Mouse (Mus musculus) midbrain, embryonic 10.5 days (tissue): ENCODE measurements around the gene Cenpv. TPM values are rescaled to one million over a fixed set of nuclear protein-coding genes. Genes with fewer than 3 reads are reported as not detected.

Experiments used
- DNase-seq: peaks from one replicate; pipeline ENCODE4 v3.0.0-alpha.2; 2017; ENCODE audit warnings: low spot score
- H3K27ac ChIP-seq: fragments of 300-500 bp; sonication (generic); replicated peaks from 2 replicates; pipeline ENCODE4 v1.5.1; 2016; ENCODE audit warnings: mild to moderate bottlenecking
- H3K27me3 ChIP-seq: fragments of 300-500 bp; sonication (generic); 2 replicates; pipeline ENCODE4 v1.6.1; 2016; ENCODE audit warnings: low read depth, mild to moderate bottlenecking; ENCODE audit not compliant: poor library complexity, severe bottlenecking
- H3K36me3 ChIP-seq: fragments of 300-500 bp; sonication (generic); 2 replicates; pipeline ENCODE4 v1.6.1; 2016; ENCODE audit warnings: mild to moderate bottlenecking, moderate library complexity
- H3K4me1 ChIP-seq: fragments of 300-500 bp; sonication (generic); 2 replicates; pipeline ENCODE4 v1.6.1; 2016
- H3K4me3 ChIP-seq: fragments of 300-500 bp; sonication (generic); 2 replicates; pipeline ENCODE4 v1.5.1; 2016; ENCODE audit warnings: mild to moderate bottlenecking, moderate library complexity
- H3K9me3 ChIP-seq: fragments of 300-500 bp; sonication (generic); replicated peaks from 2 replicates; pipeline ENCODE4 v1.6.1; 2016; ENCODE audit warnings: mild to moderate bottlenecking
- WGBS: fragments of 180-500 bp; shearing (Covaris S2); methylation state at CpG from one replicate; pipeline ENCODE4 v1.1.7; 2016; 5-methylcytosine and 5-hydroxymethylcytosine counted together
- polyA plus RNA-seq: library from polyadenylated mRNA; unstranded; fragments of >200 nt; fragmentation: Nextera tagmentation; extraction: Ambion mirVana; gene quantifications from 2 replicates; pipeline ENCODE4 v1.2.1, GENCODE M21; 2016

Gene Cenpv
- 41.7 and 53.7 TPM in 2 replicates for polyA plus RNA-seq

GRCm38 (mm10) chr11:62539089-62539890 lies at the start of gene Cenpv:
Gene Cenpv (minus strand): TSS chr11:62539261.
- H3K27ac ChIP-seq: peak within 1 kb of the TSS; percentile 95
- peak within 1 kb of the TSS; percentile 90 for H3K4me3 ChIP-seq
- H3K9me3 ChIP-seq: no peaks in the 10 kb centered on the region
- H3K4me1 ChIP-seq: peaks cover 23% of the 10 kb centered on the region
- WGBS: 6% methylated on average over 56 of the region's 57 CpGs
- DNase-seq: no peak
- peaks cover 27% of the 10 kb centered on the region for H3K27me3 ChIP-seq
- H3K36me3 ChIP-seq: peaks cover 15% of the 10 kb centered on the region; the same call in 1 of the 2 replicates

GRCm38 (mm10) chr11:62587034-62587433 lies 48.0 kb upstream of the Cenpv start:
- H3K9me3 ChIP-seq: no peaks in the 10 kb centered on the region
- no peak overlapping the region for H3K27ac ChIP-seq
- DNase-seq: no peak
- H3K4me3 ChIP-seq: no peak overlapping the region
- 87% methylated on average over 5 of the region's 5 CpGs for WGBS
- H3K27me3 ChIP-seq: no peaks in the 10 kb centered on the region
- no peaks in the 10 kb centered on the region for H3K36me3 ChIP-seq
- H3K4me1 ChIP-seq: peaks cover 8% of the 10 kb centered on the region; the same call in 1 of the 2 replicates

- no peak for DNase-seq
- Histone ChIP-seq H3K27me3 (no peaks in the 10 kb centered on the region), H3K4me3 (no peak overlapping the region), H3K4me1 (peaks cover 8% of the 10 kb centered on the region; the same call in 1 of the 2 replicates), H3K27ac (no peak overlapping the region), H3K9me3 (no peaks in the 10 kb centered on the region), H3K36me3 (no peaks in the 10 kb centered on the region)
- WGBS: 86% methylated on average over 9 of the region's 9 CpGs
Observed at GRCm38 (mm10) chr11:62584671-62585206, 45.7 kb upstream of the Cenpv start.

GRCm38 (mm10) chr11:62583031-62583430 lies 44.0 kb upstream of the Cenpv start:
- Histone ChIP-seq H3K4me1 (peaks cover 5% of the 10 kb centered on the region; the same call in 1 of the 2 replicates), H3K9me3 (no peaks in the 10 kb centered on the region), H3K4me3 (no peak overlapping the region), H3K27me3 (no peaks in the 10 kb centered on the region), H3K27ac (no peak overlapping the region), H3K36me3 (no peaks in the 10 kb centered on the region)
- DNase-seq: no peak
- WGBS: 67% methylated on average over 6 of the region's 6 CpGs

- H3K4me3 ChIP-seq: peak overlapping the region; percentile 64; the same call in 1 of the 2 replicates
- peaks cover 14% of the 10 kb centered on the region for H3K4me1 ChIP-seq
- 65% methylated on average over 16 of the region's 16 CpGs for WGBS
- H3K27me3 ChIP-seq: peaks cover 17% of the 10 kb centered on the region
- no peaks in the 10 kb centered on the region for H3K36me3 ChIP-seq
- no peaks in the 10 kb centered on the region for H3K9me3 ChIP-seq
- no peak overlapping the region for H3K27ac ChIP-seq
- peak; percentile 10 for DNase-seq
Observed at GRCm38 (mm10) chr11:62576530-62577152, 37.6 kb upstream of the Cenpv start.

GRCm38 (mm10) chr11:62575659-62576438 lies 36.8 kb upstream of the Cenpv start:
- Histone ChIP-seq H3K27ac (peak overlapping the region; percentile 63), H3K4me1 (peaks cover 14% of the 10 kb centered on the region), H3K9me3 (no peaks in the 10 kb centered on the region), H3K36me3 (no peaks in the 10 kb centered on the region), H3K27me3 (peaks cover 17% of the 10 kb centered on the region), H3K4me3 (peak overlapping the region; percentile 64)
- WGBS: 7% methylated on average over 27 of the region's 27 CpGs
- DNase-seq: peak; percentile 41

GRCm38 (mm10) chr11:62575297-62575658 lies 36.2 kb upstream of the Cenpv start:
- DNase-seq: peak; percentile 90
- WGBS: 3% methylated on average over 9 of the region's 9 CpGs
- Histone ChIP-seq H3K4me3 (peak overlapping the region; percentile 64), H3K36me3 (no peaks in the 10 kb centered on the region), H3K27ac (peak overlapping the region; percentile 63), H3K27me3 (peaks cover 17% of the 10 kb centered on the region), H3K4me1 (peaks cover 14% of the 10 kb centered on the region), H3K9me3 (no peaks in the 10 kb centered on the region)

GRCm38 (mm10) chr11:62574703-62575085 lies 35.6 kb upstream of the Cenpv start:
- Histone ChIP-seq H3K27me3 (peaks cover 17% of the 10 kb centered on the region), H3K4me1 (peaks cover 14% of the 10 kb centered on the region), H3K4me3 (no peak overlapping the region), H3K9me3 (no peaks in the 10 kb centered on the region), H3K27ac (no peak overlapping the region), H3K36me3 (no peaks in the 10 kb centered on the region)
- WGBS: 88% methylated on average over 4 of the region's 4 CpGs
- DNase-seq: peak; percentile 10

GRCm38 (mm10) chr11:62573959-62574702 lies 35.1 kb upstream of the Cenpv start, which contains the start of gene Trpv2:
Gene Trpv2 (plus strand): TSS chr11:62574486.
- 85% methylated on average over 6 of the region's 6 CpGs for WGBS
- H3K9me3 ChIP-seq: no peaks in the 10 kb centered on the region
- H3K36me3 ChIP-seq: no peaks in the 10 kb centered on the region
- H3K27me3 ChIP-seq: peaks cover 17% of the 10 kb centered on the region
- H3K27ac ChIP-seq: no peak within 1 kb of the TSS
- no peak for DNase-seq
- peaks cover 14% of the 10 kb centered on the region for H3K4me1 ChIP-seq
- H3K4me3 ChIP-seq: peak within 1 kb of the TSS; percentile 64

- Histone ChIP-seq H3K9me3 (no peaks in the 10 kb centered on the region), H3K36me3 (no peaks in the 10 kb centered on the region), H3K4me1 (no peaks in the 10 kb centered on the region), H3K27ac (no peak overlapping the region), H3K4me3 (no peak overlapping the region), H3K27me3 (no peaks in the 10 kb centered on the region)
- 68% methylated on average over 3 of the region's 3 CpGs for WGBS
- DNase-seq: no peak
Observed at GRCm38 (mm10) chr11:62568300-62568699, 29.2 kb upstream of the Cenpv start.

GRCm38 (mm10) chr11:62566211-62566610 lies 27.1 kb upstream of the Cenpv start:
- Histone ChIP-seq H3K36me3 (no peaks in the 10 kb centered on the region), H3K9me3 (no peaks in the 10 kb centered on the region), H3K27me3 (0 out of 2 replicates have a peak, but pooled peaks cover 6% of the 10 kb centered on the region), H3K4me3 (no peak overlapping the region), H3K27ac (no peak overlapping the region), H3K4me1 (no peaks in the 10 kb centered on the region)
- 75% methylated on average over 1 of the region's 1 CpGs for WGBS
- DNase-seq: no peak

GRCm38 (mm10) chr11:62565747-62566146 lies 26.7 kb upstream of the Cenpv start:
- Histone ChIP-seq H3K4me1 (peaks cover under 1% of the 10 kb centered on the region; the same call in 1 of the 2 replicates), H3K4me3 (no peak overlapping the region), H3K36me3 (no peaks in the 10 kb centered on the region), H3K27ac (no peak overlapping the region), H3K9me3 (no peaks in the 10 kb centered on the region), H3K27me3 (0 out of 2 replicates have a peak, but pooled peaks cover 8% of the 10 kb centered on the region)
- DNase-seq: no peak
- 78% methylated on average over 7 of the region's 7 CpGs for WGBS
